Mouse (Mus musculus): ENCODE measurements at regions not wholly inside any gene's neighbourhood (a gene's known extent, or its start where the extent isn't known, plus 50 kb on each side); places are given as distances from the start of the nearest gene placed in this dataset.

GRCm38 (mm10) chr12:32306326-32306725 is 72.2 kb upstream of the Ccdc71l start:
- H3K36me3 ChIP-seq (ENCODE audit: control insufficient read depth, insufficient read depth, low read length, poor library complexity, severe bottlenecking) = no peaks in the 10 kb centered on the region
- no peak overlapping the region for H3K4me3 ChIP-seq (ENCODE audit: low read depth, low read length)
- TF ChIP-seq EP300 (IDR thresholded peaks at IDR 0.05; ENCODE audit: insufficient read depth, low read depth, low read length) = no peak
- no peak for TF ChIP-seq POLR2A (IDR thresholded peaks at IDR 0.05; ENCODE audit: insufficient read depth, low read length)
- no peak for TF ChIP-seq CTCF (IDR thresholded peaks at IDR 0.05; ENCODE audit: low read depth, low read length)
- no peak overlapping the region for H3K9ac ChIP-seq (ENCODE audit: low read depth, poor library complexity, severe bottlenecking)
- no peak overlapping the region for H3K27ac ChIP-seq (ENCODE audit: insufficient read depth, low read length)
- no peaks in the 10 kb centered on the region for H3K4me1 ChIP-seq (ENCODE audit: control insufficient read depth, insufficient read depth, low read length)
- no peaks in the 10 kb centered on the region for H3K9me3 ChIP-seq (replicated peaks; ENCODE audit: control insufficient read depth, insufficient read depth, low read length, poor library complexity, severe bottlenecking)
- no peaks in the 10 kb centered on the region for H3K27me3 ChIP-seq (ENCODE audit: control insufficient read depth, insufficient read depth, low read length, poor library complexity, severe bottlenecking)

- H3K4me1 ChIP-seq (ENCODE audit: control insufficient read depth, insufficient read depth, low read length) = no peaks in the 10 kb centered on the region
- H3K36me3 ChIP-seq (ENCODE audit: control insufficient read depth, insufficient read depth, low read length, poor library complexity, severe bottlenecking) = no peaks in the 10 kb centered on the region
- no peak overlapping the region for H3K27ac ChIP-seq (ENCODE audit: insufficient read depth, low read length)
- no peak overlapping the region for H3K9ac ChIP-seq (ENCODE audit: low read depth, poor library complexity, severe bottlenecking)
- no peaks in the 10 kb centered on the region for H3K9me3 ChIP-seq (replicated peaks; ENCODE audit: control insufficient read depth, insufficient read depth, low read length, poor library complexity, severe bottlenecking)
- no peaks in the 10 kb centered on the region for H3K27me3 ChIP-seq (ENCODE audit: control insufficient read depth, insufficient read depth, low read length, poor library complexity, severe bottlenecking)
- no peak overlapping the region for H3K4me3 ChIP-seq (ENCODE audit: low read depth, low read length)
- TF ChIP-seq EP300 (IDR thresholded peaks at IDR 0.05; ENCODE audit: insufficient read depth, low read depth, low read length) (no peak), CTCF (IDR thresholded peaks at IDR 0.05; ENCODE audit: low read depth, low read length) (no peak), POLR2A (IDR thresholded peaks at IDR 0.05; ENCODE audit: insufficient read depth, low read length) (no peak)
Measured at GRCm38 (mm10) chr12:32307280-32308006, 71.1 kb upstream of the Ccdc71l start.

GRCm38 (mm10) chr12:32315099-32315783 is 63.3 kb upstream of the Ccdc71l start:
- no peaks in the 10 kb centered on the region for H3K4me1 ChIP-seq (ENCODE audit: control insufficient read depth, insufficient read depth, low read length)
- no peaks in the 10 kb centered on the region; the same call in 1 of the 2 replicates for H3K27me3 ChIP-seq (ENCODE audit: control insufficient read depth, insufficient read depth, low read length, poor library complexity, severe bottlenecking)
- TF ChIP-seq POLR2A (IDR thresholded peaks at IDR 0.05; ENCODE audit: insufficient read depth, low read length) = no peak
- H3K4me3 ChIP-seq (ENCODE audit: low read depth, low read length) = no peak overlapping the region
- H3K36me3 ChIP-seq (ENCODE audit: control insufficient read depth, insufficient read depth, low read length, poor library complexity, severe bottlenecking) = no peaks in the 10 kb centered on the region
- H3K9me3 ChIP-seq (replicated peaks; ENCODE audit: control insufficient read depth, insufficient read depth, low read length, poor library complexity, severe bottlenecking) = no peaks in the 10 kb centered on the region
- no peak overlapping the region for H3K9ac ChIP-seq (ENCODE audit: low read depth, poor library complexity, severe bottlenecking)
- no peak overlapping the region for H3K27ac ChIP-seq (ENCODE audit: insufficient read depth, low read length)
